Mouse (Mus musculus) ES-E14 (cell line): ENCODE measurements around the gene Map4k4. TPM values are rescaled to one million over a fixed set of nuclear protein-coding genes. Genes with fewer than 3 reads are reported as not detected.

Source experiments
- DNase-seq: peaks from one replicate; pipeline ENCODE4 v3.0.0-alpha.2; 2013; ENCODE audit warnings: low read depth, low spot score
- H3K27ac ChIP-seq: 2 replicates; pipeline ENCODE4 v1.5.1; 2012; ENCODE audit warnings: low read depth, mild to moderate bottlenecking, low read length, moderate library complexity, mixed read lengths; ENCODE audit not compliant: poor library complexity, insufficient read depth, severe bottlenecking
- H3K36me3 ChIP-seq: 2 replicates; pipeline ENCODE4 v1.6.1; 2012; ENCODE audit warnings: mild to moderate bottlenecking, low read length, moderate library complexity, mixed read lengths; ENCODE audit not compliant: control insufficient read depth, poor library complexity, insufficient read depth, severe bottlenecking
- H3K4me1 ChIP-seq, 2 experiments: fragments of 150-350 bp in 1 of 2; sonication (generic) in 1 of 2; 2 replicates each; pipeline ENCODE4 v1.6.1; 2012; ENCODE audit warnings: low read length in 2 of 2, mild to moderate bottlenecking in 1 of 2, mixed read lengths in 1 of 2; ENCODE audit not compliant: control insufficient read depth in 2 of 2, insufficient read depth in 2 of 2, poor library complexity in 1 of 2
- H3K4me3 ChIP-seq, 2 experiments: fragments of 150-350 bp in 1 of 2; sonication (generic) in 1 of 2; 2 replicates each; pipeline ENCODE4 v1.5.1; 2012; ENCODE audit warnings: low read length in 2 of 2, low read depth in 1 of 2, mild to moderate bottlenecking in 1 of 2, mixed read lengths in 1 of 2; ENCODE audit not compliant: insufficient read depth in 1 of 2, poor library complexity in 1 of 2, severe bottlenecking in 1 of 2
- H3K9ac ChIP-seq: 2 replicates; pipeline ENCODE4 v1.6.1; 2012; ENCODE audit warnings: low read depth, mild to moderate bottlenecking, low read length, mixed read lengths; ENCODE audit not compliant: poor library complexity, insufficient read depth, severe bottlenecking
- H3K9me3 ChIP-seq: fragments of 150-350 bp; sonication (generic); 2 replicates; pipeline ENCODE4 v1.6.1; 2012; ENCODE audit warnings: low read depth, mild to moderate bottlenecking, low read length; ENCODE audit not compliant: control insufficient read depth, insufficient read depth
- CHD2 ChIP-seq: IDR thresholded peaks from 2 replicates; pipeline ENCODE4 v1.6.1; 2014; ENCODE audit warnings: mild to moderate bottlenecking, low read depth, low read length, inconsistent platforms
- HCFC1 ChIP-seq: IDR thresholded peaks from 2 replicates; pipeline ENCODE4 v1.6.1; 2012; ENCODE audit warnings: low read length, inconsistent platforms, borderline replicate concordance; ENCODE audit not compliant: insufficient read depth
- MAFK ChIP-seq: IDR thresholded peaks from 2 replicates; pipeline ENCODE4 v1.6.1; 2014; ENCODE audit warnings: mild to moderate bottlenecking, low read depth, low read length, inconsistent platforms; ENCODE audit not compliant: insufficient read depth
- ZC3H11A ChIP-seq: IDR thresholded peaks from 2 replicates; pipeline ENCODE4 v1.6.1; 2012; ENCODE audit warnings: low read depth, mild to moderate bottlenecking, inconsistent platforms, low read length, borderline replicate concordance
- ZNF384 ChIP-seq: IDR thresholded peaks from 2 replicates; pipeline ENCODE4 v1.6.1; 2012; ENCODE audit warnings: low read depth, low read length, inconsistent platforms
- in situ Hi-C, 2 experiments: fragments of 600-800 bp; cut with MboI; formaldehyde crosslinking; loops; one replicate each; pipeline ENCODE4 v1.15.1; 2025; ENCODE audit warnings: low sequenced_read_pairs in 2 of 2, inconsistent platforms in 1 of 2; ENCODE audit not compliant: unreplicated experiment in 2 of 2
- total RNA-seq: library from RNA; depleted of rRNA; stranded (reverse); fragments of 300-350 nt; gene quantifications from 2 replicates; pipeline ENCODE4 v1.2.3, GENCODE M21; 2012

The Map4k4 gene
- total RNA-seq, 1 experiment, result 142 TPM

- TF ChIP-seq ZNF384, result no peak
- no peak for TF ChIP-seq MAFK
- TF ChIP-seq HCFC1, result no peak
- no peak for TF ChIP-seq CHD2
- no peak for TF ChIP-seq ZC3H11A
- H3K36me3 ChIP-seq, result no peaks in the 10 kb centered on the region
- no peak overlapping the region for H3K27ac ChIP-seq
- H3K4me1 ChIP-seq, result peaks cover 11 to 13% of the 10 kb centered on the region in 2 experiments
- no peak overlapping the region for H3K4me3 ChIP-seq
- no peak for DNase-seq
- no peaks in the 10 kb centered on the region for H3K9me3 ChIP-seq
- H3K9ac ChIP-seq, result no peak overlapping the region
- in situ Hi-C loops, result no loop called here
Observed at GRCm38 (mm10) chr1:39868825-39869571, 31.7 kb upstream of the Map4k4 start.

- TF ChIP-seq MAFK, result no peak
- no peak for TF ChIP-seq ZNF384
- TF ChIP-seq ZC3H11A, result no peak
- no peak for TF ChIP-seq CHD2
- no peak for TF ChIP-seq HCFC1
- Histone ChIP-seq H3K4me3 (no peak overlapping the region; a peak in 1 of 4 replicates), H3K27ac (no peak overlapping the region), H3K9ac (no peak overlapping the region), H3K36me3 (no peaks in the 10 kb centered on the region), H3K9me3 (no peaks in the 10 kb centered on the region), H3K4me1 (peaks cover 10 to 11% of the 10 kb centered on the region in 2 experiments)
- no peak for DNase-seq
- in situ Hi-C loops, result no loop called here
Observed at GRCm38 (mm10) chr1:39869721-39870201, 31.0 kb upstream of the Map4k4 start.

- Histone ChIP-seq H3K4me3 (no peak overlapping the region), H3K4me1 (0 out of 4 replicates have a peak, but pooled peaks cover 0 to 3% of the 10 kb centered on the region in 2 experiments), H3K9me3 (no peaks in the 10 kb centered on the region), H3K9ac (no peak overlapping the region), H3K36me3 (no peaks in the 10 kb centered on the region), H3K27ac (no peak overlapping the region)
- in situ Hi-C loops, result no loop called here
- no peak for DNase-seq
- TF ChIP-seq ZNF384 (no peak), CHD2 (no peak)
Observed at GRCm38 (mm10) chr1:39877981-39878380, 22.7 kb upstream of the Map4k4 start.

DNA sequence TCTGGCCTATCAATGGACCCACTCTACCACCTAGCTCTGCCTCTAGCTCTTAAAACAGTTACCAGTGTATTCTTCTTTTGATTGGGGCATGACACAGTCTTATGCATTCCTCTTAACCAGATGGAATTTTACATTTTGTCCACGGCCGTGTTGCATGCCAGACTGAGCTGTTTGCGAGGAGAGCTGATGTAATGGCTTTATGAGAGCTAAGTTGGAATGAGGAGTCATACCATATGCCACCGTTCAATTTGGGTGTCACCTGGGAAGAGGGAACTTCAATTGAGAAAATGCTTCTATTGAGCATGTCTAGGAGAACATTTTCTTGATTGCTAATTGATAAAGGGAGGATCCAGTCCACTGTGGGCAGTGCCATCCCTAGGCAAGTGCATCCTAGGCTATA lies 18.2 kb upstream of the Map4k4 start:
- TF ChIP-seq HCFC1, result no peak
- TF ChIP-seq MAFK, result no peak
- TF ChIP-seq ZC3H11A, result no peak
- Histone ChIP-seq H3K9me3 (no peaks in the 10 kb centered on the region), H3K4me3 (no peak overlapping the region), H3K36me3 (no peaks in the 10 kb centered on the region), H3K4me1 (peaks cover 0 to 5% of the 10 kb centered on the region in 2 experiments; a peak in 1 of 4 replicates), H3K27ac (no peak overlapping the region), H3K9ac (no peak overlapping the region)
- DNase-seq, result no peak
- in situ Hi-C loops, result no loop called here
